In the genomic region with DNA sequence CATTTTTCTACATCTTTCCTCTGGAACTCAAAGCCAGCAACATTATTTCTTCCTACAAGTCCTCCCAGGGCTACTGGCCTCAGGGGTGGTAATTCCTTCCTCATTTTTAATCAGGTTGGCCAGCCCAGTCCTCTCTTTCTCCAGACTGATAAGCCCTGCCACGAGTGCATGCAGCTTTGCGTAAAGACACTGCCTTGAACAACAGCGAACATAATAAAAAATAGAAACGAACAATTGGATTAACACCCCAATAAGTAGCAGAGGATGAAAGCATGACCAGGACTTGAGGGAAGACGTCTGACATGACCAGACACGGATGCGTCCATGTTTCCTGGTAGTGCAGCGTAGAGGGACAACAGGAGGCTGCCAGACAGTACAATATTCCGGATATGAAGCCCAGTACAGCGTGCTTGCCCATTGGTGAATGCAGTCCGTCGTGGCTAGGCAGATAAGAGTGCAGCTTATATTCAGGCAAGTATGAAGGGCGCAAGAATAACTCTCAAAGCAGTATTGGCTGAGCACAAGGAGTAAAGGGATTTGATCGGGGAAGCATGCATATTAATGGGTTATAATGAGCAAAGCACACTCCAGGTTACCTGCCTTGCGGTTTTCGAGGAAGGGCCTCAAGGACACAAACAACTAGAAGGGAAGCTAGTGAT, we compare ENCODE assay signal across 8 mouse cellular contexts. TPM values are rescaled to one million over a fixed set of nuclear protein-coding genes. Genes with fewer than 3 reads are reported as not detected.
DNase-seq lines count a peak whose midpoint lies in the region; ATAC-seq and TF ChIP-seq lines count a peak whose summit lies in the region.

No protein-coding gene starts in this region.

- no peak for TF ChIP-seq POLR2A in ES-Bruce4 (IDR thresholded peaks at IDR 0.05; ENCODE audit: insufficient read depth, low read length)

- no peak overlapping the region for H3K27ac ChIP-seq in ES-Bruce4 (ENCODE audit: insufficient read depth, low read length)
- H3K27ac ChIP-seq in liver, embryonic 15.5 days (replicated peaks) = peak overlapping the region; percentile 98

- peak; percentile 35 for DNase-seq in cerebellum, adult 9-10 months
- DNase-seq in cerebellum, postnatal 36 days = no peak
- no peak for DNase-seq in gastrocnemius, postnatal 10 days
- no peak for DNase-seq in gastrocnemius, postnatal 14 days
- no peak for DNase-seq in left cerebral cortex, adult 11 months (ENCODE audit: low spot score)

- no peaks in the 10 kb centered on the region for H3K4me1 ChIP-seq in ES-Bruce4 (ENCODE audit: control insufficient read depth, insufficient read depth, low read length)
- peaks cover 46% of the 10 kb centered on the region for H3K4me1 ChIP-seq in liver, embryonic 15.5 days (replicated peaks)

- no peaks in the 10 kb centered on the region for H3K9me3 ChIP-seq in ES-Bruce4 (replicated peaks; ENCODE audit: control insufficient read depth, insufficient read depth, low read length, poor library complexity, severe bottlenecking)
- no peaks in the 10 kb centered on the region for H3K9me3 ChIP-seq in liver, embryonic 15.5 days (replicated peaks)

- no peak for TF ChIP-seq CTCF in ES-Bruce4 (IDR thresholded peaks at IDR 0.05; ENCODE audit: low read depth, low read length)

- intact Hi-C loops in gastrocnemius, postnatal 14 days (cut with DNase I; ENCODE audit: low total_unique reads) = no loop called here

- H3K36me3 ChIP-seq in ES-Bruce4 (ENCODE audit: control insufficient read depth, insufficient read depth, low read length, poor library complexity, severe bottlenecking) = no peaks in the 10 kb centered on the region
- no peaks in the 10 kb centered on the region for H3K36me3 ChIP-seq in liver, embryonic 15.5 days (replicated peaks)

- no peaks in the 10 kb centered on the region for H3K27me3 ChIP-seq in ES-Bruce4 (ENCODE audit: control insufficient read depth, insufficient read depth, low read length, poor library complexity, severe bottlenecking)
- H3K27me3 ChIP-seq in liver, embryonic 15.5 days = no peaks in the 10 kb centered on the region

- TF ChIP-seq EP300 in ES-Bruce4 (IDR thresholded peaks at IDR 0.05; ENCODE audit: insufficient read depth, low read depth, low read length) = no peak

- peak overlapping the region; percentile 56; the same call in 1 of the 2 replicates for H3K4me3 ChIP-seq in ES-Bruce4 (ENCODE audit: low read depth, low read length)
- H3K4me3 ChIP-seq in liver, embryonic 15.5 days (replicated peaks) = peak overlapping the region; percentile 94

- 0 out of 2 replicates have a peak, but pooled peaks have one; percentile 7 for ATAC-seq in granulocyte monocyte progenitor cell, adult 5-6 weeks (replicated peaks; ENCODE audit: poor library complexity, severe bottlenecking)
- peak; percentile 45 for ATAC-seq in liver, embryonic 15.5 days (ENCODE audit: insufficient read depth)

- 9% methylated on average over 16 of the region's 16 CpGs for WGBS in liver, embryonic 15.5 days (ENCODE audit: insufficient replicate concordance)

- no peak overlapping the region for H3K9ac ChIP-seq in ES-Bruce4 (ENCODE audit: low read depth, poor library complexity, severe bottlenecking)
- H3K9ac ChIP-seq in liver, embryonic 15.5 days = peak overlapping the region; percentile 89

- peak overlapping the region; percentile 89 for H3K4me2 ChIP-seq in liver, embryonic 15.5 days

RNA-seq across cellular contexts. Expression of a gene that starts 0.9 kb away (rescaled TPM):
- 25.5 and 27.4 TPM in 2 replicates for polyA plus RNA-seq in ES-Bruce4 (2011; ENCODE audit: insufficient read depth, insufficient read length, low read depth, missing spikeins)
- total RNA-seq in granulocyte monocyte progenitor cell, adult 5-6 weeks (2014; fragmentation: Nextera tagmentation) = 15.2 and 20.2 TPM in 2 replicates
- 29.6 and 29.8 TPM in 2 replicates for total RNA-seq in granulocyte monocyte progenitor cell, adult 5-6 weeks (2017)
- polyA plus RNA-seq in liver, embryonic 15.5 days (2015; fragmentation: Nextera tagmentation; extraction: Ambion mirVana) = 6.5 and 6.9 TPM in 2 replicates
- total RNA-seq in gastrocnemius, postnatal 10 days (2021) = 10 to 100 TPM; 13.7 to 17.8 TPM
- total RNA-seq in gastrocnemius, postnatal 14 days (2021) = 10 to 100 TPM; 12.5 to 14.6 TPM
